Mouse (Mus musculus) common myeloid progenitor, adult 5-6 weeks (primary cell): ENCODE results near the gene Tmem38b. TPM values are rescaled to one million over a fixed set of nuclear protein-coding genes. Genes with fewer than 3 reads are reported as not detected.

Experiments used
- ATAC-seq: replicated peaks from 2 replicates; pipeline ENCODE4 v1.8.0; 2016; ENCODE audit warnings: low read depth, mild to moderate bottlenecking, moderate TSS enrichment, inconsistent platforms; ENCODE audit not compliant: poor library complexity, severe bottlenecking
- total RNA-seq: library from RNA; stranded (forward); fragments of 200-1000, 187-1606 nt; gene quantifications from 2 replicates; pipeline ENCODE4 v1.2.3, GENCODE M21; 2017

Gene Tmem38b
- total RNA-seq, 1 experiment from 2014 or later, result 4.2 TPM

GRCm38 (mm10) chr4:53878542-53879417, 52.9 kb downstream of the Tmem38b start:
- no peak for ATAC-seq

GRCm38 (mm10) chr4:53882921-53883682, 57.3 kb downstream of the Tmem38b start:
- no peak for ATAC-seq

GRCm38 (mm10) chr4:53884351-53885245, 58.8 kb downstream of the Tmem38b start:
- peak; percentile 58; the same call in 1 of the 2 replicates for ATAC-seq

- no peak for ATAC-seq
These were observed 60.7 kb downstream of the Tmem38b start for GRCm38 (mm10) chr4:53886342-53887088.

GRCm38 (mm10) chr4:53895335-53895734, 69.5 kb downstream of the Tmem38b start:
- 0 out of 2 replicates have a peak, but pooled peaks have one; percentile 54 for ATAC-seq

GRCm38 (mm10) chr4:53896150-53896833, 70.4 kb downstream of the Tmem38b start:
- ATAC-seq, result no peak

- ATAC-seq, result peak; percentile 70; the same call in 1 of the 2 replicates
These were observed 74.6 kb downstream of the Tmem38b start for GRCm38 (mm10) chr4:53900386-53900971.

GRCm38 (mm10) chr4:53904335-53904734, 78.5 kb downstream of the Tmem38b start:
- ATAC-seq, result no peak

- 0 out of 2 replicates have a peak, but pooled peaks have one; percentile 56 for ATAC-seq
These were observed 79.7 kb downstream of the Tmem38b start for GRCm38 (mm10) chr4:53905537-53905936.

GRCm38 (mm10) chr4:53907071-53907470, 81.2 kb downstream of the Tmem38b start:
- ATAC-seq, result no peak

Other genes starting within 250 kb of the Tmem38b start
- gene Fsd1l, start 194.6 kb upstream of the Tmem38b start, total RNA-seq, result 5.8 and 7.1 TPM in 2 replicates
- 6.3 and 6.9 TPM in 2 replicates for gene Fktn, start 112.0 kb upstream of the Tmem38b start, total RNA-seq
- gene Tal2, start 46.3 kb upstream of the Tmem38b start, total RNA-seq, result 0.49 TPM in 1 of 2 replicates, not detected in the other